Mouse (Mus musculus) G1E (cell line): ENCODE measurements around the gene Enho. TPM values are rescaled to one million over a fixed set of nuclear protein-coding genes. Genes with fewer than 3 reads are reported as not detected.

Experiments
- ATAC-seq: 2 replicates; pipeline ENCODE4 v1.8.0; 2016; ENCODE audit warnings: mild to moderate bottlenecking; ENCODE audit not compliant: insufficient number of reproducible peaks, poor library complexity, low FRiP score, severe bottlenecking; ENCODE audit errors: extremely low read depth
- DNase-seq: peaks from one replicate; pipeline ENCODE4 v3.0.0; 2012; ENCODE audit warnings: low spot score
- H3K27me3 ChIP-seq: 2 replicates; pipeline ENCODE4 v1.6.1; 2012; ENCODE audit warnings: mild to moderate bottlenecking, low read length, inconsistent platforms; ENCODE audit not compliant: insufficient read depth
- H3K36me3 ChIP-seq: replicated peaks from 2 replicates; pipeline ENCODE3; 2012; ENCODE audit warnings: mild to moderate bottlenecking, inconsistent platforms
- H3K4me1 ChIP-seq: 2 replicates; pipeline ENCODE4 v1.6.1; 2012; ENCODE audit warnings: low read depth, low read length, inconsistent platforms, mixed read lengths; ENCODE audit not compliant: insufficient read depth
- H3K4me3 ChIP-seq: 2 replicates; pipeline ENCODE4 v1.5.1; 2012; ENCODE audit warnings: low read depth, mild to moderate bottlenecking, inconsistent platforms, low read length, moderate library complexity, mixed read lengths
- H3K9me3 ChIP-seq: replicated peaks from 2 replicates; pipeline ENCODE4 v1.6.1; 2012; ENCODE audit warnings: inconsistent platforms
- CTCF ChIP-seq: IDR thresholded peaks from 2 replicates; pipeline ENCODE4 v1.5.1; 2012; ENCODE audit warnings: low read depth, low read length, inconsistent platforms, mixed read lengths
- GATA1 ChIP-seq: IDR thresholded peaks from 2 replicates; pipeline ENCODE4 v1.6.1; 2012; ENCODE audit warnings: borderline replicate concordance, low read length, inconsistent platforms, mixed read lengths
- GATA2 ChIP-seq: IDR thresholded peaks from 2 replicates; pipeline ENCODE4 v1.6.1; 2012; ENCODE audit warnings: low read depth, low read length, inconsistent platforms, borderline replicate concordance
- POLR2AphosphoS5 ChIP-seq: IDR thresholded peaks from 2 replicates; pipeline ENCODE4 v1.6.1; 2012; ENCODE audit warnings: low read depth, low read length, inconsistent platforms; ENCODE audit not compliant: insufficient replicate concordance
- TAL1 ChIP-seq: conservative IDR thresholded peaks from 2 replicates; pipeline ENCODE4 v1.6.1; 2012; ENCODE audit warnings: low read depth, low read length, inconsistent platforms, mixed read lengths
- polyA plus RNA-seq: library from polyadenylated mRNA; stranded (reverse); fragments of >175 nt; gene quantifications from 2 replicates; pipeline ENCODE4 v1.2.3, GENCODE M21; 2012
- total RNA-seq, 2 experiments: library from RNA; stranded (forward) in 1 of 2; stranded (reverse) in 1 of 2; fragments of 200-1000 nt in 1 of 2; fragments of >200 nt in 1 of 2; fragmentation: Nextera tagmentation in 1 of 2; gene quantifications; 2 replicates each; pipeline ENCODE4 v1.2.3; 2014 to 2017

The Enho gene
- total and polyA plus RNA-seq, 3 experiments = 0.22 TPM; not detected in 2

DNA sequence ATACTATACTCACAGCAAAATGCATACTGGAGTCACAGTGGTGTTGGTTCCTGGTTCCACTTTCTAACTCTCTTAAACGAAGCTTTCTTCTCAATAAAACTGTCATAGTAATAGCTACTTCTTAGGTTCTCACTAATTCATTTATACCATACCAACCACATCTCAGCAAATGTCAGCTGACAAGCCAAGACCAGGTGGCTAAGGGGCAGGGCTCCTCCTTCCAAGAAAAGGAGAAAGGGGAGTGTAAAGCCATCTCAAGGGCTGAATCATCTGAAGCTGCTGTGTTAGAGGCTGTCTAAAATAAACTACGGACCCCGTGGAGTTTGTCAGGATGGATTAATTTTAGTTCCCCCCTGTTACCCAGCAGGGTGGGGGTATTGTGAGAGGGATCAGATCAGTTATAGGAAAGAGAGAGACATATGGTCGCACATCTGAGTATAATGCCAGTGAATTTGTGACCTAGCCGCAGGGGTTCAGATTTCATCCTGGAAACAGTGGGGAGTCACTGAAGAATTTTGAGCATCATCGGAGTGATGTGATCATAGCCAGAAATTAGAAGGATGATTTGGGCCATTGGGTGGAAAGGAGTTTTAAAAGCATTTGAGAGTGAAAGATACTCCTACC is 1.2 kb upstream of the Enho start:
- DNase-seq (no peak), ATAC-seq (no peak)
- Histone ChIP-seq H3K9me3 (no peaks in the 10 kb centered on the region), H3K27me3 (peaks cover 42% of the 10 kb centered on the region), H3K4me3 (no peak overlapping the region), H3K36me3 (no peaks in the 10 kb centered on the region), H3K4me1 (peaks cover 14% of the 10 kb centered on the region)
- no peak for TF ChIP-seq TAL1

DNA sequence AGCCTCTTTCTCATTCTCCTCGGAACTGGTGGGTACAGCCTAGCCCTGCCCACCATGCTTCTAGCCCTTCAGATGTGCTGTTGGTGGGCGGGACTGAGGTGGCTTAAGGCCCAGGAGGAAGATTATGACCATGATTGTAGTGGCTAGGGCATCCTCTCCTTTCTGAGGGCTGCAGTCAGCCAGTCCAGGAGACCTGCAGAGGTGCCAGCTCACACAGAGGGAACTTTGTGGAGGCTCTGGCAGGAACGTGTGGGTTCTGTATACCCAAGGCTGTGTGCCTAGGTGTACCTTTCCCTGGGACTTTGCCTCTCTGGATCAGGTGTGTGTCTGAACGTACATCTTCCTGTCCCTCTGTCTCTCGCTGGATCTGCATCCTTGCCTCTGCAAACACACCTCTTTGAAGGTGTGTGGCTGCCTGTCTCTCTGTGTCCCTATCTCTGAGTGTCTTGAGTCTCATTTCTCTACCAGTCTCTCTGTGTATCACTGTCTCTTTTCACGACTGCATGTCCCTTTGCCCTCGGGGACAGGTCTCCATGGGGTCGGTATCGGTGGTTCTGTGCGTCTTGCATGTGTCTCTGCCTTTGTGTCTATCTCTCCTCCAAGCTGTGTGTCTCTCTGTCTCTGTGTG is 796 bp downstream of the Enho start:
- DNase-seq (no peak), ATAC-seq (no peak)
- TF ChIP-seq GATA2 (no peak), CTCF (no peak), POLR2AphosphoS5 (no peak), TAL1 (no peak), GATA1 (no peak)
- H3K4me3 ChIP-seq = peak overlapping the region; percentile 61; the same call in 1 of the 2 replicates
- peaks cover 14% of the 10 kb centered on the region for H3K4me1 ChIP-seq
- no peaks in the 10 kb centered on the region for H3K9me3 ChIP-seq
- H3K27me3 ChIP-seq = peaks cover 51% of the 10 kb centered on the region
- H3K36me3 ChIP-seq = no peaks in the 10 kb centered on the region

DNA sequence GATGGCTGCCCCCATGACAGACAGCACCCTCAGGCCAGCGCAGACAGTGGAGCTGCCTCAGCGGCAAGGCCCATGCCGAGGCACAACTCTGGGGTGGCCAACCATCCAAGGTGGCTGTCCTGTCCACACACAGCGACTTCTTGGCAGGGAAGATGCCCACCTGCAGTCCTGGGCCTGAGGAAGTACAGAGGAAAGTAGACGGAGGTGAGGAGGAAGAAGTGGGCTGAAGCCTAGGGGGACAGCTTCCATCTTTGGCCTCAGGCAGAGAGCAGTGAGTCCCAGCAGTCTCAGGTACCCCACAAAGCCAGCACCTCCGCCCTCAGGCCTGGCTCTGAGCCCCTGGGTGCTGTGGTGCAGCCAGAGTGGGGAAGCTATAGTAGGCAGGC is 1.3 kb downstream of the Enho start:
- Histone ChIP-seq H3K4me3 (no peak overlapping the region), H3K9me3 (no peaks in the 10 kb centered on the region), H3K27me3 (peaks cover 56% of the 10 kb centered on the region), H3K36me3 (no peaks in the 10 kb centered on the region), H3K4me1 (peaks cover 14% of the 10 kb centered on the region)
- TF ChIP-seq POLR2AphosphoS5 (no peak), GATA2 (no peak), GATA1 (no peak), CTCF (no peak), TAL1 (no peak)
- no peak for ATAC-seq
- no peak for DNase-seq

DNA sequence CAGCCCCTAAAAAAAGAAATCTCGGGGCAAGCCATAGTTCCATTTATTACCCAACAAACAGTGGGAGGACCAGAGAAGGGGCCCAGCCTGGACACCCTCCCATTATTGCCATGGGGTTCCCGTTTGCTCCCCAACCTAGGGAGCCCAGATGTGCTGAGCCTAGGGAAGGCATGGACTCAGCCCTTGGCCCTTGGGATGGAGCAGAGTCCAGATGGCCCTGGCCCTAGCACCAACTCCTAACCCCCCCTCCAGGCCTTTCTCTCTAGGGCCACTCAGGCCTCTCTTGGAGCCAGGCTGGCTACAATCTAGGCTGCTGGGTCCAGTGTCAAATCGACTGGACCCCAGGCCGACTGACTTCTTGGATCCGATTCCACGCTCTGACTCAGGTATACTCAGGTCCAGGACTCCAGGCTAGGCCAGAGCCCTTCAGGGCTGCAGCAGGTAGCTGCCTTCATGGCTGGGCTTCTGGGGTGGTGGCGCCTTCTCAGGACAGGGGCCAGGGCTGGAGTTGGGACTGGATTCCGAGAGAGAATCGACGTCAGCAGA is 1.9 kb downstream of the Enho start:
- Histone ChIP-seq H3K9me3 (no peaks in the 10 kb centered on the region), H3K27me3 (peaks cover 57% of the 10 kb centered on the region), H3K4me1 (peaks cover 14% of the 10 kb centered on the region), H3K4me3 (no peak overlapping the region), H3K36me3 (no peaks in the 10 kb centered on the region)
- no peak for ATAC-seq
- TF ChIP-seq TAL1 (no peak), GATA1 (no peak), GATA2 (no peak), CTCF (no peak), POLR2AphosphoS5 (no peak)
- no peak for DNase-seq

DNA sequence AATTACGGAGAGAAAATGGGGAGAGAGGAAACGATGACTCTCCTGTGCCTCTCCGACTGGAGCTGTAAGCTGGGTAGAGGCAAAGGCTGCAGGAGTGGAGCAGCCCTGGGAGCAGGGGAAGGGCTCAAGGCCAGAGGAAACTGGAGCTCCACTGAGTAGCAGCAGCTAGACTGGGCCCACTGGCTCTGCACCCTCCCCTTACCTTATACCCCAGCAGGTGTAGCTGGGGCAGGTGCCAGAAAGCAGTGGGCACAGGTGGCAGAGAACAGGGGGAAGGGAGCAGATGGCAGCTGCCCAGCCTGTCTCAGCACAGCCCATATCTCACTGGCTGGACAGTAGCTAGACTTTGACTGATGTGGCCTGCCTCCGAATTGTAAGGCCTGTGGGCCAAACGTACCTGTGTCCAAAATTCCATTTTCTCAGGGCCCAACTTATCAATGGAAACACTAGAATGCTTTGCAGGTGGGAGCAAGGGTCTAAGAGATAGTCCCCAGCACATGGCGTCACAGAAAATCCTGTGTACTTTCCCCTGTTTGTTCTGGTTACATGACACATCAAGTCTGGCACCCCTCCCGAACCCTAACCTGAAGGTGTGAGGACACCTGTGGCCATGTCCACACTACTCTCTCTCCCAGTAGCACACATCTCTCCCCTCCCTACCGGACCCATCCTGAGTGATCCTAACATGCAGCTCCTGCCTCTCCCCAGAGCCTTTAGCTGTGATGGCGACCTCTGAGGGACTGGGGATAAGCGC is 3.1 kb downstream of the Enho start:
- DNase-seq (no peak), ATAC-seq (no peak)
- H3K4me1 ChIP-seq = peaks cover 14% of the 10 kb centered on the region
- no peak overlapping the region for H3K4me3 ChIP-seq
- H3K27me3 ChIP-seq = peaks cover 57% of the 10 kb centered on the region
- H3K9me3 ChIP-seq = no peaks in the 10 kb centered on the region
- no peak for TF ChIP-seq GATA2
- TF ChIP-seq POLR2AphosphoS5 = no peak
- no peak for TF ChIP-seq TAL1
- no peak for TF ChIP-seq GATA1
- TF ChIP-seq CTCF = no peak
- no peaks in the 10 kb centered on the region for H3K36me3 ChIP-seq

DNA sequence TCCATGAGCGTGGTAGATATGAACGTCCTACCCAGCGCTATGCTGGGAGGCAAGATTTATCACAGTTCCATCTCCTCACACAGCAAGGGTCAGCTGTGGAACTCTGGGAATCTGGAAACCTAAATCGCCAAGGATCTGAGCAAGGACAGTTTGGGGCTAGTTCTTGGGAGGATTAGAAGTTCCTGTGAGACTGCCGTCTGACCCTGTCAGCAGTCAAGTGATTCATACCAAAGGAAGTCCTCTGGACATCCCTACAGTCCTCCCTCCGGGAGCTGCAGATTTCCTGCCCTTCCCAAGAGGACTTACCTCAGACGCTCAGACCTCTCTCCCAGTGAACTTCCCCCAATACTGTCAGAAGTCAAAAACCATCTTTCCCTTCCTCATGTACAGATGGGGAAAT is 3.8 kb downstream of the Enho start:
- Histone ChIP-seq H3K4me3 (no peak overlapping the region), H3K9me3 (no peaks in the 10 kb centered on the region), H3K4me1 (peaks cover 14% of the 10 kb centered on the region), H3K27me3 (peaks cover 63% of the 10 kb centered on the region), H3K36me3 (no peaks in the 10 kb centered on the region)
- DNase-seq = no peak
- TF ChIP-seq GATA1 (no peak), GATA2 (no peak), POLR2AphosphoS5 (no peak), CTCF (no peak), TAL1 (no peak)
- no peak for ATAC-seq
